Mouse (Mus musculus) liver, embryonic 13.5 days (tissue): ENCODE data around the gene Plxna4. TPM values are rescaled to one million over a fixed set of nuclear protein-coding genes. Genes with fewer than 3 reads are reported as not detected.

Experiments used
- ATAC-seq: fragments of 200-750 bp; cut with Nextera tagmentation; 2 replicates; pipeline ENCODE4 v1.8.0; 2017; ENCODE audit warnings: low read depth, mild to moderate bottlenecking, moderate number of reproducible peaks, moderate library complexity
- DNase-seq: peaks from one replicate; pipeline ENCODE4 v3.0.0; 2022
- H3K27ac ChIP-seq: fragments of 300-500 bp; sonication (generic); 2 replicates; pipeline ENCODE4 v1.5.1; 2015; ENCODE audit warnings: moderate library complexity, mild to moderate bottlenecking, inconsistent platforms
- H3K27me3 ChIP-seq: fragments of 300-500 bp; sonication (generic); 2 replicates; pipeline ENCODE4 v1.6.1; 2015; ENCODE audit warnings: mild to moderate bottlenecking, inconsistent platforms
- H3K36me3 ChIP-seq: fragments of 300-500 bp; sonication (generic); 2 replicates; pipeline ENCODE4 v1.6.1; 2015; ENCODE audit warnings: mild to moderate bottlenecking, inconsistent platforms
- H3K4me1 ChIP-seq: fragments of 300-500 bp; sonication (generic); replicated peaks from 2 replicates; pipeline ENCODE4 v1.6.1; 2015; ENCODE audit warnings: inconsistent platforms
- H3K4me2 ChIP-seq: fragments of 300-500 bp; sonication (generic); 2 replicates; pipeline ENCODE4 v1.6.1; 2015; ENCODE audit warnings: inconsistent platforms, mild to moderate bottlenecking, moderate library complexity
- H3K4me3 ChIP-seq: fragments of 300-500 bp; sonication (generic); replicated peaks from 2 replicates; pipeline ENCODE4 v1.5.1; 2015; ENCODE audit warnings: mild to moderate bottlenecking, inconsistent platforms
- H3K9ac ChIP-seq: fragments of 300-500 bp; sonication (generic); 2 replicates; pipeline ENCODE4 v1.6.1; 2015; ENCODE audit warnings: mild to moderate bottlenecking, inconsistent platforms
- H3K9me3 ChIP-seq: fragments of 300-500 bp; sonication (generic); replicated peaks from 2 replicates; pipeline ENCODE4 v1.6.1; 2016; ENCODE audit warnings: inconsistent platforms
- WGBS: fragments of 180-500 bp; shearing (Covaris S2); methylation state at CpG from one replicate; pipeline ENCODE4 v1.1.7; 2015; ENCODE audit not compliant: insufficient replicate concordance; 5-methylcytosine and 5-hydroxymethylcytosine counted together
- polyA plus RNA-seq: library from polyadenylated mRNA; unstranded; fragments of >200 nt; fragmentation: Nextera tagmentation; extraction: Ambion mirVana; gene quantifications from 2 replicates; pipeline ENCODE4 v1.2.1, GENCODE M21; 2015

The Plxna4 gene
- polyA plus RNA-seq, 1 experiment from 2014 or later: 0.24 TPM

GRCm38 (mm10) chr6:32160370-32160769, 427.6 kb downstream of the Plxna4 start:
- no peak overlapping the region for H3K9ac ChIP-seq
- no peaks in the 10 kb centered on the region for H3K4me1 ChIP-seq
- ATAC-seq (no peak), DNase-seq (no peak)
- H3K27me3 ChIP-seq: no peaks in the 10 kb centered on the region
- no peak overlapping the region for H3K27ac ChIP-seq
- WGBS: 46% methylated on average over 2 of the region's 2 CpGs
- no peaks in the 10 kb centered on the region for H3K36me3 ChIP-seq
- no peaks in the 10 kb centered on the region for H3K9me3 ChIP-seq
- H3K4me3 ChIP-seq: no peak overlapping the region
- H3K4me2 ChIP-seq: no peak overlapping the region

- no peak for ATAC-seq
- 45% methylated on average over 4 of the region's 4 CpGs for WGBS
These were observed 428.1 kb downstream of the Plxna4 start for GRCm38 (mm10) chr6:32159931-32160330.

GRCm38 (mm10) chr6:32158347-32158746, 429.6 kb downstream of the Plxna4 start:
- DNase-seq (no peak), ATAC-seq (no peak)
- no peak overlapping the region for H3K27ac ChIP-seq
- WGBS: 26% methylated on average over 1 of the region's 1 CpGs
- H3K9me3 ChIP-seq: no peaks in the 10 kb centered on the region
- no peaks in the 10 kb centered on the region for H3K4me1 ChIP-seq
- H3K4me3 ChIP-seq: no peak overlapping the region
- no peaks in the 10 kb centered on the region for H3K36me3 ChIP-seq
- H3K9ac ChIP-seq: no peak overlapping the region
- H3K27me3 ChIP-seq: no peaks in the 10 kb centered on the region
- H3K4me2 ChIP-seq: no peak overlapping the region

More at GRCm38 (mm10) chr6:32159931-32160330, 428.1 kb downstream of the Plxna4 start:
- no peak overlapping the region for H3K4me3 ChIP-seq
- no peak overlapping the region for H3K9ac ChIP-seq
- no peak overlapping the region for H3K27ac ChIP-seq
- H3K36me3 ChIP-seq: no peaks in the 10 kb centered on the region
- no peaks in the 10 kb centered on the region for H3K4me1 ChIP-seq
- DNase-seq: no peak
- H3K4me2 ChIP-seq: no peak overlapping the region
- H3K27me3 ChIP-seq: no peaks in the 10 kb centered on the region
- no peaks in the 10 kb centered on the region for H3K9me3 ChIP-seq

GRCm38 (mm10) chr6:32153170-32153569, 434.8 kb downstream of the Plxna4 start:
- no peaks in the 10 kb centered on the region for H3K9me3 ChIP-seq
- no peak overlapping the region for H3K4me3 ChIP-seq
- H3K4me1 ChIP-seq: no peaks in the 10 kb centered on the region
- H3K27me3 ChIP-seq: no peaks in the 10 kb centered on the region
- 65% methylated on average over 4 of the region's 4 CpGs for WGBS
- no peak for DNase-seq
- H3K27ac ChIP-seq: no peak overlapping the region
- no peak overlapping the region for H3K4me2 ChIP-seq
- no peak for ATAC-seq
- no peaks in the 10 kb centered on the region for H3K36me3 ChIP-seq
- no peak overlapping the region for H3K9ac ChIP-seq

- 72% methylated on average over 4 of the region's 4 CpGs for WGBS
- Histone ChIP-seq H3K4me1 (no peaks in the 10 kb centered on the region), H3K27me3 (no peaks in the 10 kb centered on the region), H3K36me3 (no peaks in the 10 kb centered on the region), H3K4me2 (no peak overlapping the region), H3K9me3 (no peaks in the 10 kb centered on the region), H3K4me3 (no peak overlapping the region), H3K9ac (no peak overlapping the region), H3K27ac (no peak overlapping the region)
- no peak for DNase-seq
- no peak for ATAC-seq
These were observed 437.2 kb downstream of the Plxna4 start for GRCm38 (mm10) chr6:32150836-32151235.

GRCm38 (mm10) chr6:32144771-32145170, 443.2 kb downstream of the Plxna4 start:
- Histone ChIP-seq H3K4me2 (no peak overlapping the region), H3K4me1 (no peaks in the 10 kb centered on the region), H3K27me3 (no peaks in the 10 kb centered on the region), H3K4me3 (no peak overlapping the region), H3K9ac (no peak overlapping the region), H3K9me3 (no peaks in the 10 kb centered on the region), H3K27ac (no peak overlapping the region), H3K36me3 (no peaks in the 10 kb centered on the region)
- DNase-seq: no peak
- no peak for ATAC-seq
- WGBS: 61% methylated on average over 4 of the region's 4 CpGs

GRCm38 (mm10) chr6:32139537-32139936, 448.5 kb downstream of the Plxna4 start:
- no peak for ATAC-seq

GRCm38 (mm10) chr6:32126914-32127313, 461.1 kb downstream of the Plxna4 start:
- ATAC-seq (no peak), DNase-seq (no peak)
- Histone ChIP-seq H3K9me3 (no peaks in the 10 kb centered on the region), H3K4me3 (no peak overlapping the region), H3K4me2 (no peak overlapping the region), H3K27ac (no peak overlapping the region), H3K27me3 (no peaks in the 10 kb centered on the region), H3K9ac (no peak overlapping the region), H3K36me3 (no peaks in the 10 kb centered on the region), H3K4me1 (no peaks in the 10 kb centered on the region)
- WGBS: 62% methylated on average over 6 of the region's 6 CpGs

More at GRCm38 (mm10) chr6:32139537-32139936, 448.5 kb downstream of the Plxna4 start:
- H3K9ac ChIP-seq: no peak overlapping the region
- no peak for DNase-seq
- no peak overlapping the region for H3K27ac ChIP-seq
- WGBS: 60% methylated on average over 3 of the region's 3 CpGs
- no peaks in the 10 kb centered on the region for H3K27me3 ChIP-seq
- no peak overlapping the region for H3K4me3 ChIP-seq
- H3K4me2 ChIP-seq: no peak overlapping the region
- no peaks in the 10 kb centered on the region for H3K36me3 ChIP-seq
- H3K9me3 ChIP-seq: no peaks in the 10 kb centered on the region
- no peaks in the 10 kb centered on the region for H3K4me1 ChIP-seq

- ATAC-seq: no peak
- Histone ChIP-seq H3K4me2 (no peak overlapping the region), H3K4me1 (no peaks in the 10 kb centered on the region), H3K27ac (no peak overlapping the region), H3K9me3 (no peaks in the 10 kb centered on the region), H3K9ac (no peak overlapping the region), H3K27me3 (no peaks in the 10 kb centered on the region), H3K4me3 (no peak overlapping the region), H3K36me3 (no peaks in the 10 kb centered on the region)
- WGBS: 50% methylated on average over 4 of the region's 4 CpGs
- DNase-seq: no peak
These were observed 465.3 kb downstream of the Plxna4 start for GRCm38 (mm10) chr6:32122584-32123265.

- ATAC-seq (no peak), DNase-seq (no peak)
- Histone ChIP-seq H3K4me2 (no peak overlapping the region), H3K9me3 (no peaks in the 10 kb centered on the region), H3K4me3 (no peak overlapping the region), H3K27ac (no peak overlapping the region), H3K36me3 (no peaks in the 10 kb centered on the region), H3K9ac (no peak overlapping the region), H3K4me1 (no peaks in the 10 kb centered on the region), H3K27me3 (no peaks in the 10 kb centered on the region)
- 69% methylated on average over 1 of the region's 1 CpGs for WGBS
These were observed 467.1 kb downstream of the Plxna4 start for GRCm38 (mm10) chr6:32120931-32121330.

- DNase-seq (no peak), ATAC-seq (no peak)
- Histone ChIP-seq H3K9me3 (no peaks in the 10 kb centered on the region), H3K4me2 (no peak overlapping the region), H3K27ac (no peak overlapping the region), H3K4me3 (no peak overlapping the region), H3K27me3 (no peaks in the 10 kb centered on the region), H3K9ac (no peak overlapping the region), H3K36me3 (no peaks in the 10 kb centered on the region), H3K4me1 (no peaks in the 10 kb centered on the region)
- 10% methylated on average over 2 of the region's 2 CpGs for WGBS
These were observed 478.8 kb downstream of the Plxna4 start for GRCm38 (mm10) chr6:32109207-32109606.

GRCm38 (mm10) chr6:32105547-32106275, 482.3 kb downstream of the Plxna4 start:
- no peak overlapping the region for H3K9ac ChIP-seq
- no peaks in the 10 kb centered on the region for H3K9me3 ChIP-seq
- H3K27me3 ChIP-seq: no peaks in the 10 kb centered on the region
- DNase-seq (no peak), ATAC-seq (no peak)
- 33% methylated on average over 9 of the region's 9 CpGs for WGBS
- no peak overlapping the region for H3K4me2 ChIP-seq
- no peak overlapping the region for H3K27ac ChIP-seq
- no peak overlapping the region for H3K4me3 ChIP-seq
- no peaks in the 10 kb centered on the region for H3K4me1 ChIP-seq
- H3K36me3 ChIP-seq: no peaks in the 10 kb centered on the region
